Mouse (Mus musculus) bone marrow, adult 2 months (tissue): ENCODE measurements at regions not wholly inside any gene's neighbourhood (a gene's known extent, or its start where the extent isn't known, plus 50 kb on each side); places are given as distances from the start of the nearest gene placed in this dataset.

ENCODE experiments used
- CTCF ChIP-seq: fragments of 200-500 bp; IDR thresholded peaks from 2 replicates; pipeline ENCODE4 v1.5.1; 2011; ENCODE audit warnings: low read length, control low read depth; ENCODE audit not compliant: control insufficient read depth, insufficient read depth
- POLR2A ChIP-seq: fragments of 200-500 bp; IDR thresholded peaks from 2 replicates; pipeline ENCODE4 v1.6.1; 2011; ENCODE audit warnings: low read depth, mild to moderate bottlenecking, control low read depth, low read length, borderline replicate concordance; ENCODE audit not compliant: control insufficient read depth

DNA sequence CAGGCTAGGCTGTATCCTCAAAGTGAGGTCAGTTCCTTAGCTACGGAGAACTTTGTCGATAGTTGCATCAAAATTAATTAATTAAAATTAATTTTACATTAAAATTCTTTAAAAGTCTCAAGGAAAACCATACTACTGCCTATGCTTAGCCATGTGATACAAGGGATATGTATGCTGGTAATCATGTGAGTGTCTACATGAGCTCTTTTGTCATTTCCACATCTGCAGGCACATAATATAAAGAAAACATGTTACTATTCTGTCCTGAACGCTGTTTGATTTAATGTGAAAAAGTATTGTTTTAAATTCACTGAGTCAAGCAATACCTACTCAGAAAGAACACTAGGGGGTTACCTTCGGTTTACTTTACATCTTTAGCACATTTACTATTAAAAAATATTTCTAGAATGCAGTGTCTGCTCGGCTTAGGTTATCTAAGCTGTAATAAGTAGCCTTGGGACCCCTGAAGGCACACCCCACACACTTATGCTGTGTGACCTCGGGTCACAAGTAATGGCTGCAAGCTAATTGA is 273.2 kb downstream of the Gm11146 start:
- TF ChIP-seq CTCF (no peak), POLR2A (no peak)
